Mouse (Mus musculus): Measurements from ENCODE around the gene Olfr1441. TPM values are rescaled to one million over a fixed set of nuclear protein-coding genes. Genes with fewer than 3 reads are reported as not detected.
A peak's percentile ranks its signal among the peaks of the same experiment; 100 is the strongest.

The Olfr1441 gene
- polyA plus RNA-seq, 1 experiment from 2014 or later: not detected

- no peak for ATAC-seq (ENCODE audit: insufficient read depth, low FRiP score, low read depth)
- 70% methylated on average over 4 of the region's 4 CpGs for WGBS
- no peaks in the 10 kb centered on the region for H3K27me3 ChIP-seq (replicated peaks)
- no peak overlapping the region for H3K9ac ChIP-seq
- H3K36me3 ChIP-seq: no peaks in the 10 kb centered on the region
- no peak overlapping the region for H3K27ac ChIP-seq
- H3K4me2 ChIP-seq: no peak overlapping the region
- H3K4me1 ChIP-seq: no peaks in the 10 kb centered on the region
- no peaks in the 10 kb centered on the region for H3K9me3 ChIP-seq
- H3K4me3 ChIP-seq (replicated peaks): no peak overlapping the region
Measured at GRCm38 (mm10) chr19:12435750-12436524, 18.7 kb downstream of the Olfr1441 start.

GRCm38 (mm10) chr19:12439581-12439980, 22.3 kb downstream of the Olfr1441 start:
- Histone ChIP-seq H3K27me3 (replicated peaks) (no peaks in the 10 kb centered on the region), H3K36me3 (no peaks in the 10 kb centered on the region), H3K27ac (no peak overlapping the region), H3K4me2 (no peak overlapping the region), H3K4me1 (no peaks in the 10 kb centered on the region), H3K4me3 (replicated peaks) (no peak overlapping the region), H3K9ac (no peak overlapping the region), H3K9me3 (no peaks in the 10 kb centered on the region)
- 41% methylated on average over 1 of the region's 1 CpGs for WGBS
- ATAC-seq (ENCODE audit: insufficient read depth, low FRiP score, low read depth): no peak

GRCm38 (mm10) chr19:12440103-12440725, 23.0 kb downstream of the Olfr1441 start:
- no peaks in the 10 kb centered on the region for H3K27me3 ChIP-seq (replicated peaks)
- no peak overlapping the region for H3K27ac ChIP-seq
- no peaks in the 10 kb centered on the region for H3K36me3 ChIP-seq
- H3K4me2 ChIP-seq: no peak overlapping the region
- 65% methylated on average over 5 of the region's 5 CpGs for WGBS
- no peaks in the 10 kb centered on the region for H3K9me3 ChIP-seq
- no peak overlapping the region for H3K4me3 ChIP-seq (replicated peaks)
- H3K9ac ChIP-seq: no peak overlapping the region
- H3K4me1 ChIP-seq: no peaks in the 10 kb centered on the region
- no peak for ATAC-seq (ENCODE audit: insufficient read depth, low FRiP score, low read depth)

- no peak overlapping the region for H3K9ac ChIP-seq
- H3K27me3 ChIP-seq (replicated peaks): no peaks in the 10 kb centered on the region
- no peak overlapping the region for H3K4me2 ChIP-seq
- no peak for ATAC-seq (ENCODE audit: insufficient read depth, low FRiP score, low read depth)
- H3K36me3 ChIP-seq: no peaks in the 10 kb centered on the region
- no peaks in the 10 kb centered on the region for H3K9me3 ChIP-seq
- H3K27ac ChIP-seq: no peak overlapping the region; the same call in 1 of the 2 replicates
- no peak overlapping the region for H3K4me3 ChIP-seq (replicated peaks)
- H3K4me1 ChIP-seq: no peaks in the 10 kb centered on the region
- WGBS: 77% methylated on average over 4 of the region's 4 CpGs
Measured at GRCm38 (mm10) chr19:12442560-12442959, 25.3 kb downstream of the Olfr1441 start.

- Histone ChIP-seq H3K4me1 (no peaks in the 10 kb centered on the region), H3K9ac (no peak overlapping the region), H3K9me3 (no peaks in the 10 kb centered on the region), H3K27ac (no peak overlapping the region), H3K4me3 (replicated peaks) (no peak overlapping the region), H3K36me3 (no peaks in the 10 kb centered on the region), H3K27me3 (replicated peaks) (no peaks in the 10 kb centered on the region), H3K4me2 (no peak overlapping the region)
- ATAC-seq (ENCODE audit: insufficient read depth, low FRiP score, low read depth): no peak
- WGBS: 73% methylated on average over 3 of the region's 3 CpGs
Measured at GRCm38 (mm10) chr19:12445014-12445413, 27.8 kb downstream of the Olfr1441 start.

- Histone ChIP-seq H3K27ac (no peak overlapping the region), H3K27me3 (replicated peaks) (no peaks in the 10 kb centered on the region)
Measured at GRCm38 (mm10) chr19:12457401-12458066, 40.3 kb downstream of the Olfr1441 start.

GRCm38 (mm10) chr19:12459516-12459915, 42.3 kb downstream of the Olfr1441 start:
- no peaks in the 10 kb centered on the region for H3K27me3 ChIP-seq (replicated peaks)
- H3K9me3 ChIP-seq: no peaks in the 10 kb centered on the region
- WGBS: 69% methylated on average over 4 of the region's 4 CpGs
- no peak overlapping the region for H3K4me3 ChIP-seq (replicated peaks)
- no peak overlapping the region for H3K9ac ChIP-seq
- no peak for ATAC-seq (ENCODE audit: insufficient read depth, low FRiP score, low read depth)
- H3K4me2 ChIP-seq: no peak overlapping the region
- H3K27ac ChIP-seq: no peak overlapping the region
- no peaks in the 10 kb centered on the region for H3K4me1 ChIP-seq
- no peaks in the 10 kb centered on the region for H3K36me3 ChIP-seq

More at GRCm38 (mm10) chr19:12457401-12458066, 40.3 kb downstream of the Olfr1441 start:
- ATAC-seq (ENCODE audit: insufficient read depth, low FRiP score, low read depth): no peak; the same call in 1 of the 2 replicates
- H3K36me3 ChIP-seq: no peaks in the 10 kb centered on the region
- H3K9ac ChIP-seq: no peak overlapping the region
- no peaks in the 10 kb centered on the region for H3K9me3 ChIP-seq
- 48% methylated on average over 12 of the region's 12 CpGs for WGBS
- no peak overlapping the region for H3K4me2 ChIP-seq
- H3K4me3 ChIP-seq (replicated peaks): no peak overlapping the region
- no peaks in the 10 kb centered on the region for H3K4me1 ChIP-seq

- H3K27ac ChIP-seq: no peak within 1 kb of the TSS
- H3K27me3 ChIP-seq (replicated peaks): no peaks in the 10 kb centered on the region
- H3K36me3 ChIP-seq: no peaks in the 10 kb centered on the region
- H3K4me1 ChIP-seq: no peaks in the 10 kb centered on the region
- H3K4me2 ChIP-seq: no peak within 1 kb of the TSS
- no peaks in the 10 kb centered on the region for H3K9me3 ChIP-seq
- no peak within 1 kb of the TSS for H3K9ac ChIP-seq
- no peak within 1 kb of the TSS for H3K4me3 ChIP-seq (replicated peaks)
- WGBS: 67% methylated on average over 11 of the region's 11 CpGs
- no peak for ATAC-seq (ENCODE audit: insufficient read depth, low FRiP score, low read depth)
Measured at GRCm38 (mm10) chr19:12460282-12461249, 43.3 kb downstream of the Olfr1441 start, which contains the start of gene Mpeg1. TSS of gene Mpeg1 (plus strand) at chr19:12460779.

- Histone ChIP-seq H3K27ac (peak overlapping the region; percentile 44; the same call in 1 of the 2 replicates), H3K4me1 (no peaks in the 10 kb centered on the region), H3K27me3 (replicated peaks) (no peaks in the 10 kb centered on the region), H3K4me2 (no peak overlapping the region), H3K4me3 (replicated peaks) (peak overlapping the region; percentile 5; the same call in 1 of the 2 replicates), H3K36me3 (peaks cover 2% of the 10 kb centered on the region; the same call in 1 of the 2 replicates), H3K9me3 (no peaks in the 10 kb centered on the region), H3K9ac (no peak overlapping the region)
- peak; percentile 33; the same call in 1 of the 2 replicates for ATAC-seq (ENCODE audit: insufficient read depth, low FRiP score, low read depth)
- WGBS: 64% methylated on average over 7 of the region's 7 CpGs
Measured at GRCm38 (mm10) chr19:12462851-12463721, 45.9 kb downstream of the Olfr1441 start.

- H3K9me3 ChIP-seq: no peaks in the 10 kb centered on the region
- no peak overlapping the region for H3K4me3 ChIP-seq (replicated peaks)
- H3K4me1 ChIP-seq: no peaks in the 10 kb centered on the region
- H3K9ac ChIP-seq: no peak overlapping the region
- 38% methylated on average over 1 of the region's 1 CpGs for WGBS
- H3K27me3 ChIP-seq (replicated peaks): no peaks in the 10 kb centered on the region
- H3K4me2 ChIP-seq: no peak overlapping the region
- peaks cover 6% of the 10 kb centered on the region; the same call in 1 of the 2 replicates for H3K36me3 ChIP-seq
- peak; percentile 87 for ATAC-seq (ENCODE audit: insufficient read depth, low FRiP score, low read depth)
- H3K27ac ChIP-seq: peak overlapping the region; percentile 44; the same call in 1 of the 2 replicates
Measured at GRCm38 (mm10) chr19:12463722-12464035, 46.4 kb downstream of the Olfr1441 start.

Data from stomach, embryonic 15.5 days (tissue).